Mouse (Mus musculus) spleen, adult 2 months (tissue): ENCODE measurements around the gene Slc39a11.

ENCODE experiments used
- CTCF ChIP-seq: fragments of 200-500 bp; IDR thresholded peaks from 2 replicates; pipeline ENCODE4 v1.5.1; 2011; ENCODE audit warnings: mild to moderate bottlenecking, inconsistent platforms; ENCODE audit not compliant: insufficient read depth, insufficient read length, insufficient replicate concordance; ENCODE audit errors: extremely low read depth
- POLR2A ChIP-seq: fragments of 200-500 bp; IDR thresholded peaks from 2 replicates; pipeline ENCODE4 v1.6.1; 2011; ENCODE audit warnings: low read depth, low read length, inconsistent platforms

- TF ChIP-seq CTCF (no peak), POLR2A (no peak)
Measured at GRCm38 (mm10) chr11:113609581-113609980, 40.3 kb downstream of the Slc39a11 start.
